Mouse (Mus musculus): ENCODE data around the gene Ccdc85c.

Gene Ccdc85c

GRCm38 (mm10) chr12:108269699-108270098 is 5.5 kb downstream of the Ccdc85c start:
- DNase-seq (ENCODE audit: low read depth in 1 of 2, low spot score in 2 of 2) = no peak

- no peak for DNase-seq (ENCODE audit: low read depth in 1 of 2, low spot score in 2 of 2)
Measured at GRCm38 (mm10) chr12:108268970-108269369, 6.3 kb downstream of the Ccdc85c start.

GRCm38 (mm10) chr12:108267653-108268052 is 7.6 kb downstream of the Ccdc85c start:
- DNase-seq (ENCODE audit: low read depth in 1 of 2, low spot score in 2 of 2) = no peak

GRCm38 (mm10) chr12:108265831-108266619 is 9.2 kb downstream of the Ccdc85c start:
- DNase-seq (ENCODE audit: low read depth in 1 of 2, low spot score in 2 of 2) = no peak

- DNase-seq (ENCODE audit: low read depth in 1 of 2, low spot score in 2 of 2) = no peak
Measured at GRCm38 (mm10) chr12:108264918-108265317, 10.3 kb downstream of the Ccdc85c start.

GRCm38 (mm10) chr12:108260950-108261349 is 14.3 kb downstream of the Ccdc85c start:
- no peak for DNase-seq (ENCODE audit: low read depth in 1 of 2, low spot score in 2 of 2)

- no peak for DNase-seq (ENCODE audit: low read depth in 1 of 2, low spot score in 2 of 2)
Measured at GRCm38 (mm10) chr12:108259322-108260049, 15.7 kb downstream of the Ccdc85c start.

GRCm38 (mm10) chr12:108256734-108257133 is 18.5 kb downstream of the Ccdc85c start:
- DNase-seq (ENCODE audit: low read depth in 1 of 2, low spot score in 2 of 2) = no peak

GRCm38 (mm10) chr12:108255960-108256359 is 19.3 kb downstream of the Ccdc85c start:
- no peak for DNase-seq (ENCODE audit: low read depth in 1 of 2, low spot score in 2 of 2)

- no peak for DNase-seq (ENCODE audit: low read depth in 1 of 2, low spot score in 2 of 2)
Measured at GRCm38 (mm10) chr12:108255511-108255919, 19.7 kb downstream of the Ccdc85c start.

GRCm38 (mm10) chr12:108253042-108253441 is 22.2 kb downstream of the Ccdc85c start:
- no peak for DNase-seq (ENCODE audit: low read depth in 1 of 2, low spot score in 2 of 2)

GRCm38 (mm10) chr12:108251825-108252542 is 23.2 kb downstream of the Ccdc85c start:
- DNase-seq (ENCODE audit: low read depth in 1 of 2, low spot score in 2 of 2) = no peak

GRCm38 (mm10) chr12:108251034-108251792 is 24.0 kb downstream of the Ccdc85c start:
- DNase-seq (ENCODE audit: low read depth in 1 of 2, low spot score in 2 of 2) = no peak

- DNase-seq (ENCODE audit: low read depth in 1 of 2, low spot score in 2 of 2) = no peak
Measured at GRCm38 (mm10) chr12:108249522-108249921, 25.7 kb downstream of the Ccdc85c start.

- no peak for DNase-seq (ENCODE audit: low read depth in 1 of 2, low spot score in 2 of 2)
Measured at GRCm38 (mm10) chr12:108249019-108249418, 26.2 kb downstream of the Ccdc85c start.

- no peak for DNase-seq (ENCODE audit: low read depth in 1 of 2, low spot score in 2 of 2)
Measured at GRCm38 (mm10) chr12:108246759-108247500, 28.3 kb downstream of the Ccdc85c start.

GRCm38 (mm10) chr12:108245579-108245978 is 29.6 kb downstream of the Ccdc85c start:
- no peak for DNase-seq (ENCODE audit: low read depth in 1 of 2, low spot score in 2 of 2)

GRCm38 (mm10) chr12:108244778-108245177 is 30.4 kb downstream of the Ccdc85c start:
- no peak for DNase-seq (ENCODE audit: low read depth in 1 of 2, low spot score in 2 of 2)

- DNase-seq (ENCODE audit: low read depth in 1 of 2, low spot score in 2 of 2) = no peak
Measured at GRCm38 (mm10) chr12:108242243-108242745, 32.9 kb downstream of the Ccdc85c start.

- no peak for DNase-seq (ENCODE audit: low read depth in 1 of 2, low spot score in 2 of 2)
Measured at GRCm38 (mm10) chr12:108241626-108242025, 33.6 kb downstream of the Ccdc85c start.

All from monocyte, adult 2 months (primary cell).